Mouse (Mus musculus): Measurements from ENCODE around the gene Npy4r.

- TF ChIP-seq EP300 (IDR thresholded peaks at IDR 0.05) (no peak), CTCF (IDR thresholded peaks at IDR 0.05) (no peak)
Observed at GRCm38 (mm10) chr14:34135391-34135790, 16.9 kb downstream of the Npy4r start.
